Mouse (Mus musculus): ENCODE measurements at regions not wholly inside any gene's neighbourhood (a gene's known extent, or its start where the extent isn't known, plus 50 kb on each side); places are given as distances from the start of the nearest gene placed in this dataset.

- Histone ChIP-seq H3K9ac (ENCODE audit: low read depth, poor library complexity, severe bottlenecking) (0 out of 2 replicates have a peak overlapping the region, but pooled peaks have one; percentile 18), H3K9me3 (replicated peaks; ENCODE audit: control insufficient read depth, insufficient read depth, low read length, poor library complexity, severe bottlenecking) (peaks cover 3% of the 10 kb centered on the region; the same call in 1 of the 2 replicates), H3K4me3 (ENCODE audit: low read depth, low read length) (no peak overlapping the region), H3K36me3 (ENCODE audit: control insufficient read depth, insufficient read depth, low read length, poor library complexity, severe bottlenecking) (no peaks in the 10 kb centered on the region), H3K4me1 (ENCODE audit: control insufficient read depth, insufficient read depth, low read length) (peaks cover 3% of the 10 kb centered on the region), H3K27ac (ENCODE audit: insufficient read depth, low read length) (peak overlapping the region; percentile 29), H3K27me3 (ENCODE audit: control insufficient read depth, insufficient read depth, low read length, poor library complexity, severe bottlenecking) (no peaks in the 10 kb centered on the region)
- TF ChIP-seq EP300 (IDR thresholded peaks at IDR 0.05; ENCODE audit: insufficient read depth, low read depth, low read length) (no peak), CTCF (IDR thresholded peaks at IDR 0.05; ENCODE audit: low read depth, low read length) (no peak), POLR2A (IDR thresholded peaks at IDR 0.05; ENCODE audit: insufficient read depth, low read length) (no peak)
These were observed 63.6 kb downstream of the H2al2a start for GRCm38 (mm10) chr2:17932932-17933790.

- 0 out of 2 replicates have a peak overlapping the region, but pooled peaks have one; percentile 18 for H3K9ac ChIP-seq (ENCODE audit: low read depth, poor library complexity, severe bottlenecking)
- no peaks in the 10 kb centered on the region for H3K36me3 ChIP-seq (ENCODE audit: control insufficient read depth, insufficient read depth, low read length, poor library complexity, severe bottlenecking)
- peaks cover 3% of the 10 kb centered on the region for H3K4me1 ChIP-seq (ENCODE audit: control insufficient read depth, insufficient read depth, low read length)
- no peak for TF ChIP-seq EP300 (IDR thresholded peaks at IDR 0.05; ENCODE audit: insufficient read depth, low read depth, low read length)
- H3K27me3 ChIP-seq (ENCODE audit: control insufficient read depth, insufficient read depth, low read length, poor library complexity, severe bottlenecking) = no peaks in the 10 kb centered on the region
- H3K4me3 ChIP-seq (ENCODE audit: low read depth, low read length) = 0 out of 2 replicates have a peak overlapping the region, but pooled peaks have one; percentile 4
- peaks cover 3% of the 10 kb centered on the region; the same call in 1 of the 2 replicates for H3K9me3 ChIP-seq (replicated peaks; ENCODE audit: control insufficient read depth, insufficient read depth, low read length, poor library complexity, severe bottlenecking)
- peak overlapping the region; percentile 19; the same call in 1 of the 2 replicates for H3K27ac ChIP-seq (ENCODE audit: insufficient read depth, low read length)
These were observed 64.3 kb downstream of the H2al2a start for GRCm38 (mm10) chr2:17932426-17932931.

- no peak overlapping the region for H3K27ac ChIP-seq (ENCODE audit: insufficient read depth, low read length)
- peaks cover 3% of the 10 kb centered on the region; the same call in 1 of the 2 replicates for H3K9me3 ChIP-seq (replicated peaks; ENCODE audit: control insufficient read depth, insufficient read depth, low read length, poor library complexity, severe bottlenecking)
- no peak overlapping the region for H3K4me3 ChIP-seq (ENCODE audit: low read depth, low read length)
- H3K4me1 ChIP-seq (ENCODE audit: control insufficient read depth, insufficient read depth, low read length) = peaks cover 3% of the 10 kb centered on the region
- H3K27me3 ChIP-seq (ENCODE audit: control insufficient read depth, insufficient read depth, low read length, poor library complexity, severe bottlenecking) = no peaks in the 10 kb centered on the region
- H3K36me3 ChIP-seq (ENCODE audit: control insufficient read depth, insufficient read depth, low read length, poor library complexity, severe bottlenecking) = no peaks in the 10 kb centered on the region
- TF ChIP-seq CTCF (IDR thresholded peaks at IDR 0.05; ENCODE audit: low read depth, low read length) = no peak
- no peak for TF ChIP-seq EP300 (IDR thresholded peaks at IDR 0.05; ENCODE audit: insufficient read depth, low read depth, low read length)
- TF ChIP-seq POLR2A (IDR thresholded peaks at IDR 0.05; ENCODE audit: insufficient read depth, low read length) = no peak
- H3K9ac ChIP-seq (ENCODE audit: low read depth, poor library complexity, severe bottlenecking) = no peak overlapping the region
These were observed 64.9 kb downstream of the H2al2a start for GRCm38 (mm10) chr2:17931881-17932280.

GRCm38 (mm10) chr2:17918861-17919648, 77.7 kb downstream of the H2al2a start:
- Histone ChIP-seq H3K27me3 (ENCODE audit: control insufficient read depth, insufficient read depth, low read length, poor library complexity, severe bottlenecking) (no peaks in the 10 kb centered on the region), H3K4me1 (ENCODE audit: control insufficient read depth, insufficient read depth, low read length) (no peaks in the 10 kb centered on the region), H3K27ac (ENCODE audit: insufficient read depth, low read length) (no peak overlapping the region), H3K9ac (ENCODE audit: low read depth, poor library complexity, severe bottlenecking) (no peak overlapping the region), H3K4me3 (ENCODE audit: low read depth, low read length) (no peak overlapping the region), H3K36me3 (ENCODE audit: control insufficient read depth, insufficient read depth, low read length, poor library complexity, severe bottlenecking) (no peaks in the 10 kb centered on the region), H3K9me3 (replicated peaks; ENCODE audit: control insufficient read depth, insufficient read depth, low read length, poor library complexity, severe bottlenecking) (peaks cover 3% of the 10 kb centered on the region; the same call in 1 of the 2 replicates)
- TF ChIP-seq EP300 (IDR thresholded peaks at IDR 0.05; ENCODE audit: insufficient read depth, low read depth, low read length) = no peak

- Histone ChIP-seq H3K4me1 (ENCODE audit: control insufficient read depth, insufficient read depth, low read length) (no peaks in the 10 kb centered on the region), H3K27me3 (ENCODE audit: control insufficient read depth, insufficient read depth, low read length, poor library complexity, severe bottlenecking) (no peaks in the 10 kb centered on the region), H3K36me3 (ENCODE audit: control insufficient read depth, insufficient read depth, low read length, poor library complexity, severe bottlenecking) (no peaks in the 10 kb centered on the region), H3K27ac (ENCODE audit: insufficient read depth, low read length) (no peak overlapping the region), H3K9me3 (replicated peaks; ENCODE audit: control insufficient read depth, insufficient read depth, low read length, poor library complexity, severe bottlenecking) (peaks cover 3% of the 10 kb centered on the region; the same call in 1 of the 2 replicates), H3K4me3 (ENCODE audit: low read depth, low read length) (no peak overlapping the region), H3K9ac (ENCODE audit: low read depth, poor library complexity, severe bottlenecking) (no peak overlapping the region)
- TF ChIP-seq EP300 (IDR thresholded peaks at IDR 0.05; ENCODE audit: insufficient read depth, low read depth, low read length) (peak; percentile 74), CTCF (IDR thresholded peaks at IDR 0.05; ENCODE audit: low read depth, low read length) (no peak)
These were observed 79.4 kb downstream of the H2al2a start for GRCm38 (mm10) chr2:17917238-17917946.

All from ES-Bruce4 (cell line).